In genomic region chr9:20641501-20641900, GRCm38 (mm10) we compare ENCODE assay signal across 8 mouse cellular contexts. TPM values are rescaled to one million over a fixed set of nuclear protein-coding genes. Genes with fewer than 3 reads are reported as not detected.
DNase-seq lines count a peak whose midpoint lies in the region; ATAC-seq and TF ChIP-seq lines count a peak whose summit lies in the region.

No protein-coding gene starts in this region.

- peak overlapping the region; percentile 95 for H3K4me3 ChIP-seq in heart, embryonic 13.5 days
- H3K4me3 ChIP-seq in G1E (ENCODE audit: low read depth, low read length) = peak overlapping the region; percentile 92
- H3K4me3 ChIP-seq in hindbrain, embryonic 14.5 days (replicated peaks; ENCODE audit: low read length) = peak overlapping the region; percentile 79
- H3K4me3 ChIP-seq in midbrain, embryonic 16.5 days (ENCODE audit: low read depth, low read length) = peak overlapping the region; percentile 84

- H3K36me3 ChIP-seq in heart, embryonic 13.5 days = peaks cover 39% of the 10 kb centered on the region
- peaks cover 57% of the 10 kb centered on the region for H3K36me3 ChIP-seq in G1E (replicated peaks)
- peaks cover 33% of the 10 kb centered on the region for H3K36me3 ChIP-seq in hindbrain, embryonic 14.5 days (replicated peaks; ENCODE audit: control insufficient read depth, insufficient read depth)
- H3K36me3 ChIP-seq in midbrain, embryonic 16.5 days (ENCODE audit: control insufficient read depth, insufficient read depth, low read length) = peaks cover 11% of the 10 kb centered on the region

- H3K9ac ChIP-seq in heart, embryonic 13.5 days = peak overlapping the region; percentile 98
- H3K9ac ChIP-seq in hindbrain, embryonic 14.5 days = peak overlapping the region; percentile 84
- H3K9ac ChIP-seq in midbrain, embryonic 16.5 days (ENCODE audit: low read depth, low read length) = peak overlapping the region; percentile 89

- H3K4me2 ChIP-seq in heart, embryonic 13.5 days = peak overlapping the region; percentile 100
- peak overlapping the region; percentile 98 for H3K4me2 ChIP-seq in hindbrain, embryonic 14.5 days (replicated peaks)
- H3K4me2 ChIP-seq in midbrain, embryonic 16.5 days (ENCODE audit: low read length) = peak overlapping the region; percentile 99

- no peak for TF ChIP-seq CTCF in G1E (IDR thresholded peaks at IDR 0.05; ENCODE audit: low read depth, low read length)

- H3K4me1 ChIP-seq in heart, embryonic 13.5 days = peaks cover 41% of the 10 kb centered on the region
- H3K4me1 ChIP-seq in G1E (ENCODE audit: insufficient read depth, low read depth, low read length) = peaks cover 61% of the 10 kb centered on the region
- H3K4me1 ChIP-seq in hindbrain, embryonic 14.5 days (replicated peaks; ENCODE audit: control insufficient read depth, insufficient read depth, low read length) = peaks cover 23% of the 10 kb centered on the region
- peaks cover 29% of the 10 kb centered on the region for H3K4me1 ChIP-seq in midbrain, embryonic 16.5 days (ENCODE audit: control insufficient read depth, insufficient read depth, low read length)

- H3K9me3 ChIP-seq in heart, embryonic 13.5 days = no peaks in the 10 kb centered on the region
- H3K9me3 ChIP-seq in G1E (replicated peaks) = no peaks in the 10 kb centered on the region
- no peaks in the 10 kb centered on the region for H3K9me3 ChIP-seq in hindbrain, embryonic 14.5 days (ENCODE audit: control insufficient read depth, low read length)
- no peaks in the 10 kb centered on the region for H3K9me3 ChIP-seq in midbrain, embryonic 16.5 days (replicated peaks; ENCODE audit: control insufficient read depth, low read length, poor library complexity, severe bottlenecking)

- peak overlapping the region; percentile 97 for H3K27ac ChIP-seq in heart, embryonic 13.5 days (replicated peaks)
- H3K27ac ChIP-seq in hindbrain, embryonic 14.5 days = no peak overlapping the region
- H3K27ac ChIP-seq in midbrain, embryonic 16.5 days (ENCODE audit: low read length) = no peak overlapping the region

- ATAC-seq in heart, embryonic 13.5 days (ENCODE audit: extremely low read depth, insufficient number of reproducible peaks, low FRiP score, low TSS enrichment) = no peak
- ATAC-seq in G1E (ENCODE audit: extremely low read depth, insufficient number of reproducible peaks, low FRiP score, poor library complexity, severe bottlenecking) = no peak
- no peak for ATAC-seq in hindbrain, embryonic 14.5 days (ENCODE audit: low FRiP score)
- ATAC-seq in midbrain, embryonic 16.5 days = no peak

- WGBS in heart, embryonic 13.5 days = 13% methylated on average over 6 of the region's 6 CpGs
- WGBS in hindbrain, embryonic 14.5 days = 36% methylated on average over 6 of the region's 6 CpGs
- WGBS in midbrain, embryonic 16.5 days = 31% methylated on average over 6 of the region's 6 CpGs

- DNase-seq in heart, adult 8-10 months (ENCODE audit: low spot score) = no peak
- DNase-seq in G1E (ENCODE audit: low spot score) = no peak
- no peak for DNase-seq in hindbrain, embryonic 14.5 days (ENCODE audit: low spot score)
- DNase-seq in gastrocnemius, postnatal 4 days (ENCODE audit: low spot score in 2 of 2) = no peak
- no peak for DNase-seq in frontal cortex, postnatal 10 days (ENCODE audit: low spot score in 2 of 2)
- DNase-seq in urinary bladder, postnatal 4 days (ENCODE audit: low spot score in 2 of 2) = no peak

- no peaks in the 10 kb centered on the region for H3K27me3 ChIP-seq in heart, embryonic 13.5 days (replicated peaks)
- H3K27me3 ChIP-seq in G1E (ENCODE audit: insufficient read depth, low read length) = no peaks in the 10 kb centered on the region
- no peaks in the 10 kb centered on the region for H3K27me3 ChIP-seq in hindbrain, embryonic 14.5 days (ENCODE audit: control insufficient read depth, insufficient read depth, low read length)
- H3K27me3 ChIP-seq in midbrain, embryonic 16.5 days (ENCODE audit: control insufficient read depth, insufficient read depth, low read depth, low read length) = no peaks in the 10 kb centered on the region

RNA-seq across cellular contexts. Expression of gene Ubl5, which starts 1.2 kb away (rescaled TPM):
- polyA plus RNA-seq in heart, embryonic 13.5 days (2015; fragmentation: Nextera tagmentation; extraction: Ambion mirVana) = 327 and 367 TPM in 2 replicates
- total RNA-seq in heart, adult 8-10 months (2022) = 100 to 1,000 TPM; 229 to 288 (median 277) TPM
- 175 and 176 TPM in 2 replicates for total RNA-seq in G1E (2014; fragmentation: Nextera tagmentation)
- 256 and 270 TPM in 2 replicates for total RNA-seq in G1E (2017)
- polyA plus RNA-seq in G1E (2012) = 9.2 and 18.4 TPM in 2 replicates
- polyA plus RNA-seq in hindbrain, embryonic 14.5 days (2014; fragmentation: Nextera tagmentation; extraction: Ambion mirVana) = 414 and 480 TPM in 2 replicates
- 444 and 482 TPM in 2 replicates for polyA plus RNA-seq in midbrain, embryonic 16.5 days (2015; fragmentation: Nextera tagmentation; extraction: Ambion mirVana)
- 100 to 1,000 TPM; 178 to 190 TPM for total RNA-seq in gastrocnemius, postnatal 4 days (2021)

RNA-seq across cellular contexts. Expression of gene Fbxl12, which starts 3.1 kb away (rescaled TPM):
- 14.9 and 15.7 TPM in 2 replicates for polyA plus RNA-seq in heart, embryonic 13.5 days (2015; fragmentation: Nextera tagmentation; extraction: Ambion mirVana)
- 10 to 100 TPM in 2 of 4 experiments, 1 to 10 TPM in 2; 8.2 to 11.4 (median 10.2) TPM for total RNA-seq in heart, adult 8-10 months (2022)
- 25.6 and 34.2 TPM in 2 replicates for total RNA-seq in G1E (2014; fragmentation: Nextera tagmentation)
- total RNA-seq in G1E (2017) = 6.3 and 7.9 TPM in 2 replicates
- 15.4 and 22.0 TPM in 2 replicates for polyA plus RNA-seq in G1E (2012)
- polyA plus RNA-seq in hindbrain, embryonic 14.5 days (2014; fragmentation: Nextera tagmentation; extraction: Ambion mirVana) = 10.2 and 10.5 TPM in 2 replicates
- polyA plus RNA-seq in midbrain, embryonic 16.5 days (2015; fragmentation: Nextera tagmentation; extraction: Ambion mirVana) = 13.8 and 14.7 TPM in 2 replicates
- 10 to 100 TPM; 15.1 to 17.2 TPM for total RNA-seq in gastrocnemius, postnatal 4 days (2021)

RNA-seq across cellular contexts. Expression of gene Pin1, which starts 10.4 kb away (rescaled TPM):
- 47.5 and 53.1 TPM in 2 replicates for polyA plus RNA-seq in heart, embryonic 13.5 days (2015; fragmentation: Nextera tagmentation; extraction: Ambion mirVana)
- 10 to 100 TPM; 18.2 to 20.3 (median 19.7) TPM for total RNA-seq in heart, adult 8-10 months (2022)
- total RNA-seq in G1E (2014; fragmentation: Nextera tagmentation) = 13.2 and 17.6 TPM in 2 replicates
- 17.0 and 21.3 TPM in 2 replicates for total RNA-seq in G1E (2017)
- 27.3 and 28.7 TPM in 2 replicates for polyA plus RNA-seq in G1E (2012)
- 64.5 and 64.6 TPM in 2 replicates for polyA plus RNA-seq in hindbrain, embryonic 14.5 days (2014; fragmentation: Nextera tagmentation; extraction: Ambion mirVana)
- 61.0 and 61.6 TPM in 2 replicates for polyA plus RNA-seq in midbrain, embryonic 16.5 days (2015; fragmentation: Nextera tagmentation; extraction: Ambion mirVana)
- 10 to 100 TPM; 17.3 to 18.6 TPM for total RNA-seq in gastrocnemius, postnatal 4 days (2021)

Comparison
In these comparisons a context has a peak if more than half of its experiments do, and no peak if none do; other contexts are left out.
1. RNA of gene Ubl5, which starts 1.2 kb away (polyA plus RNA-seq): 414 to 480 TPM in hindbrain, embryonic 14.5 days, 444 to 482 TPM in midbrain, embryonic 16.5 days and 327 to 367 TPM in heart, embryonic 13.5 days; 9.2 to 18.4 TPM in G1E; every median in the first group is over 10 times any median in the second.
2. Peak in every context shown above with its lines, with median percentiles within 50 percentile points of each other: H3K4me2 ChIP-seq, H3K4me3 ChIP-seq and H3K9ac ChIP-seq.